Mouse (Mus musculus): Measurements from ENCODE around the gene Nrp2. TPM values are rescaled to one million over a fixed set of nuclear protein-coding genes. Genes with fewer than 3 reads are reported as not detected.

Gene Nrp2
- polyA plus RNA-seq, 1 experiment, result 2.0 TPM

DNA sequence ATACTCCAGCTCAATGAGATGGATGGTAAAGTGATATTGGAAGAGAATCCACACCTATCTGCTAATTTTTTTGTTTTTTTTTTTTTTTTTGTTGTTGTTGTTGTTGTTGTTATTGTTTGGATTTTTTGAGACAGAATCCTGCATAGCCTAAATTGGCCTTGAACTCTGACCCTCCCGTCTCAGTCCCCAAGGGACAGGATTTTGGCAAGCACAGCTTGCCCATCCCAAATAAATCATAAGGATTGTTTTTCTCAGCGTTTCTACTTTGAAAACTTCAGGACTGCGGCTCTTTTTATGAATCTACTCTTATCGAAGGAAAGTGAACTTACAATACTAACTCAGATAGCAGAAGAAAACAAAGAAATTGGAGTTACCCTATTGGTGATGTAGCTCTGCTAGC lies 31.9 kb downstream of the Nrp2 start:
- H3K36me3 ChIP-seq (ENCODE audit: control insufficient read depth, insufficient read depth, low read length), result no peaks in the 10 kb centered on the region
- no peak overlapping the region for H3K27ac ChIP-seq (ENCODE audit: control insufficient read depth, insufficient read depth, low read depth, low read length)
- no peak overlapping the region for H3K4me3 ChIP-seq (ENCODE audit: control insufficient read depth, low read depth, low read length)
- H3K27me3 ChIP-seq (ENCODE audit: control insufficient read depth, insufficient read depth, low read length), result no peaks in the 10 kb centered on the region
- TF ChIP-seq CTCF (IDR thresholded peaks at IDR 0.05; ENCODE audit: control insufficient read depth, insufficient read depth, insufficient replicate concordance, low read depth, low read length), result no peak
- TF ChIP-seq POLR2A (IDR thresholded peaks at IDR 0.05; ENCODE audit: control insufficient read depth, low read depth, low read length), result no peak
- no peaks in the 10 kb centered on the region for H3K4me1 ChIP-seq (ENCODE audit: control insufficient read depth, insufficient read depth, low read length)

DNA sequence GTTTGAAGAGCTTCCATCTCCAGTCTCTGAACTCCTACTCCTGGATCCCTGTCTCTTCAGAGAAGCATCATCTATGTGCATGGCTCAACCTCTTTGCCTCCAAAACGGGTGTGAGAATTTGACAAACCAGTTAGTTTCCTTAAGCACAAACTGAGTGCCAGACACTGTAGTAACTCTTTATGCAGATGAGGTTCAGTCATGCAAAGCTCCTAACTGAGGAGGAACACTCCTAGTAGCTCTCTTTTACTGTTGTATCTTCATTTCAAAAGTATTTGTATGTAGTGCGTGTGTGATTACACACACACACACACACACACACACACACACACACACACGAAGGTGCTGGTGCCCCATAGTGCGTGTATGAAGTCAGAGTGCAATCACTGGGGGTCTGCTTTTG lies 32.8 kb downstream of the Nrp2 start:
- no peak overlapping the region for H3K4me3 ChIP-seq (ENCODE audit: control insufficient read depth, low read depth, low read length)
- no peaks in the 10 kb centered on the region for H3K4me1 ChIP-seq (ENCODE audit: control insufficient read depth, insufficient read depth, low read length)
- no peaks in the 10 kb centered on the region for H3K36me3 ChIP-seq (ENCODE audit: control insufficient read depth, insufficient read depth, low read length)
- TF ChIP-seq CTCF (IDR thresholded peaks at IDR 0.05; ENCODE audit: control insufficient read depth, insufficient read depth, insufficient replicate concordance, low read depth, low read length), result no peak
- no peak for TF ChIP-seq POLR2A (IDR thresholded peaks at IDR 0.05; ENCODE audit: control insufficient read depth, low read depth, low read length)
- no peaks in the 10 kb centered on the region for H3K27me3 ChIP-seq (ENCODE audit: control insufficient read depth, insufficient read depth, low read length)
- H3K27ac ChIP-seq (ENCODE audit: control insufficient read depth, insufficient read depth, low read depth, low read length), result no peak overlapping the region

DNA sequence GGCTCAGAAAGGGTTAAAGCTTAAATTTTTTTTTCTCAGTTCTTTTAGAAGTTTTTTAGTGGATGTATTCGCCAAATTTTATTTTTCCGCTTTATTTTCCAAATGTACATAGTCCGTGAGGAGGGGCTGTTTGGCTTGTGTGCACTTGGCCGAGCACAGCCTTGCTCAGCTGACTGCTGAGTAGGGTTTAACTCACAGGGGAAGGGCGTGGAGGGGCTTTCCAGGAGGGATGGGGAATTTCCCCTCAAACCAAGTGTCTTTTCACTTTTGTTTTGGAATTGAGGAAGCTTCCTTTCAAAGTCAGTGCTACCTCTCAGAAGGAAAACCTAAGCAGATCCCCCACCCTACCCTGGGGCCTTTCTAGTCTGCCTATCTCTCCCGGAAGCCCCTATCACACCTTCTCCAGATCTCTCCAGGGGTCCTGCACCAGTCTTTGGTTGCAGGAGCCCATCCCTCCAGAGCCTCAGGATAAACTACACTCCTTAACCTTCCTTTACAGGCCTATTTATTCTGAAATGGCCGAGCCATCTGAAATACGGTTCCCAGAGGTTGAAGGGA lies 33.4 kb downstream of the Nrp2 start:
- TF ChIP-seq CTCF (IDR thresholded peaks at IDR 0.05; ENCODE audit: control insufficient read depth, insufficient read depth, insufficient replicate concordance, low read depth, low read length) (no peak), POLR2A (IDR thresholded peaks at IDR 0.05; ENCODE audit: control insufficient read depth, low read depth, low read length) (no peak)
- H3K27me3 ChIP-seq (ENCODE audit: control insufficient read depth, insufficient read depth, low read length), result no peaks in the 10 kb centered on the region
- no peaks in the 10 kb centered on the region for H3K36me3 ChIP-seq (ENCODE audit: control insufficient read depth, insufficient read depth, low read length)
- no peak overlapping the region for H3K4me3 ChIP-seq (ENCODE audit: control insufficient read depth, low read depth, low read length)
- H3K27ac ChIP-seq (ENCODE audit: control insufficient read depth, insufficient read depth, low read depth, low read length), result no peak overlapping the region
- no peaks in the 10 kb centered on the region for H3K4me1 ChIP-seq (ENCODE audit: control insufficient read depth, insufficient read depth, low read length)

DNA sequence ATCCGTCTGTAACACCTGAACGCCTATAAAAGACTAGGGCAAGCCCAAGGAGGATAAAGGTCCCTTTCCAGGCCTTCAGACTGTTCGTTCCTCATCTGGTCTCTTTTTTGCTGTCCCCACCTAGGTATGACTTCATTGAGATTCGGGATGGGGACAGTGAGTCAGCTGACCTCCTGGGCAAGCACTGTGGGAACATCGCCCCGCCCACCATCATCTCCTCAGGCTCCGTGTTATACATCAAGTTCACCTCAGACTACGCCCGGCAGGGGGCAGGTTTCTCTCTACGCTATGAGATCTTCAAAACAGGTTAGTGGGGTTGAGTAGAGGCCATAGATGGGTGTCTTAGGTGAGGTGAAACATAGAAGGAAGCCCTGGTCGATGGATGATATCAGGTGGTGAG lies 35.1 kb downstream of the Nrp2 start:
- no peak for TF ChIP-seq CTCF (IDR thresholded peaks at IDR 0.05; ENCODE audit: control insufficient read depth, insufficient read depth, insufficient replicate concordance, low read depth, low read length)
- TF ChIP-seq POLR2A (IDR thresholded peaks at IDR 0.05; ENCODE audit: control insufficient read depth, low read depth, low read length), result no peak
- Histone ChIP-seq H3K4me1 (ENCODE audit: control insufficient read depth, insufficient read depth, low read length) (peaks cover 2% of the 10 kb centered on the region), H3K27ac (ENCODE audit: control insufficient read depth, insufficient read depth, low read depth, low read length) (no peak overlapping the region), H3K4me3 (ENCODE audit: control insufficient read depth, low read depth, low read length) (no peak overlapping the region), H3K27me3 (ENCODE audit: control insufficient read depth, insufficient read depth, low read length) (no peaks in the 10 kb centered on the region), H3K36me3 (ENCODE audit: control insufficient read depth, insufficient read depth, low read length) (no peaks in the 10 kb centered on the region)

DNA sequence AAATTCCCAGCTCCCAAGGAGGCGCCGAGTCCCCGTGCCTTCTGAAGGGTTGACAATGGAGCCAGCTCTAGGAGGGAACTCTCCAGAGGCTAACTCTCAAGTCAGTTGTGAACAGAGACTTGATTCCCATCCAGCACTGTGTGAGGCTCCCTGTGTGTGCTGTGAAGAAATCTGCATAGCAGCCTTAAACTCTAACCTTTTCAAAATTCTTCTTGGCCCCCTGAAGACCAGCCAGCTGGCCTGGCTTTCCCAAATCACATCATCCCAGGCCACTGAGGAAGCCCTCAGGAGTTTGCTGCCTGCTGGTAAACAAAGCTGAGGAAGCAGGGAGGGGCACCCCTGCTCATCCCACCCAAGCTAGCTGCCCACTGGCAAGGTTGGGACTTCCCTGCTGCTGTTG lies 39.0 kb downstream of the Nrp2 start:
- Histone ChIP-seq H3K4me1 (ENCODE audit: control insufficient read depth, insufficient read depth, low read length) (peaks cover 5% of the 10 kb centered on the region), H3K4me3 (ENCODE audit: control insufficient read depth, low read depth, low read length) (no peak overlapping the region), H3K36me3 (ENCODE audit: control insufficient read depth, insufficient read depth, low read length) (no peaks in the 10 kb centered on the region), H3K27ac (ENCODE audit: control insufficient read depth, insufficient read depth, low read depth, low read length) (no peak overlapping the region), H3K27me3 (ENCODE audit: control insufficient read depth, insufficient read depth, low read length) (no peaks in the 10 kb centered on the region)
- TF ChIP-seq POLR2A (IDR thresholded peaks at IDR 0.05; ENCODE audit: control insufficient read depth, low read depth, low read length), result no peak
- TF ChIP-seq CTCF (IDR thresholded peaks at IDR 0.05; ENCODE audit: control insufficient read depth, insufficient read depth, insufficient replicate concordance, low read depth, low read length), result no peak

DNA sequence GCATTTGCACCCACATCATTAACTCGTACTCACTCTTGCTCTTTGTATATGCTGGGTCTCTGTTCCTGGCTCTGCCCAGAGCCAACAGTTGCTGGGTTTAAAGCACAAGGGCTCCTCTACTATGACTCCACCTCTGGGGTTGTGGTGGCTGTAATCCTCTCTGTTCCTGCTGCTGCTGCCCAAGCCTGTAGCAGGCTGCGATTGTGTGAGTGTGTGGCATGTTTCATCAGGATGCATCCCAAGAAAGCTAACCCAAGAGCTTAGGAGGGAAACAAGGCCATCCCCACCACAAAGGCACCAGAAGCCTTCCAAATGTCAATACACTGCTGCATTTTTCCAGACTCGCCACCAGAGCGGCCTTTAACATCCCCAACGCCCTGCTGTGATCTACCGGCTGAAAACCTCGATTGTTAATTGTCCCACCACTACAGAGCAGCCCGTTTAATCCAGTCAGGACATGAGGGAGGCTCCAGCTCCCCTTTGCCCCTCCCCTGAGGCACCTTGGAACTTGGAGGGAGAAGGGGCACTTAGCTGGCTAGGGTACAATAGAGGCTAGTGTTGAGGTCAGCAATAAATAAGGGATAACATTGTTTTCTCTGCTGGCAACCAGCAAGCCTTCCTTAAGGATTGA lies 40.1 kb downstream of the Nrp2 start:
- Histone ChIP-seq H3K36me3 (ENCODE audit: control insufficient read depth, insufficient read depth, low read length) (no peaks in the 10 kb centered on the region), H3K27me3 (ENCODE audit: control insufficient read depth, insufficient read depth, low read length) (no peaks in the 10 kb centered on the region), H3K4me1 (ENCODE audit: control insufficient read depth, insufficient read depth, low read length) (peaks cover 5% of the 10 kb centered on the region), H3K27ac (ENCODE audit: control insufficient read depth, insufficient read depth, low read depth, low read length) (no peak overlapping the region), H3K4me3 (ENCODE audit: control insufficient read depth, low read depth, low read length) (peak overlapping the region; percentile 25)
- TF ChIP-seq POLR2A (IDR thresholded peaks at IDR 0.05; ENCODE audit: control insufficient read depth, low read depth, low read length), result no peak
- TF ChIP-seq CTCF (IDR thresholded peaks at IDR 0.05; ENCODE audit: control insufficient read depth, insufficient read depth, insufficient replicate concordance, low read depth, low read length), result no peak

DNA sequence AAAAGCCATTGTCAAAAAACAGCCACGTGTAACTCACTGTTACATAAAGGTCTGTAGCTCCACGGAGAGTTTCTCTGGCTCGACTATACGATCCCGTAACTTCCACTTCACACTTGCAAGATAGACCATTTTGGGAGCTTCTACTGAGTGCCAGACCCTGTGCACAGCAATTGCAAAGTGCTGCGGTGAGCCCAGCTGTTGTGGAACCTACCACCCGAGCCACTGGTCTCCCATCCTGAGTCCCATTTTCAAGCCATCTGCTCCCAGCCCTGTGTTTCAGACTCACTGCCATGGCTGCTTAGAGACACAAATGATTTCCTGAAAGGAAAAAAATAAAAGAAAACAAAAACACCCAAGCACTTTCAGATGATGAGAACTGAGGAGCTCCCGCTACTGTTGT lies 42.8 kb downstream of the Nrp2 start:
- H3K27me3 ChIP-seq (ENCODE audit: control insufficient read depth, insufficient read depth, low read length), result no peaks in the 10 kb centered on the region

More for the DNA sequence above, 42.8 kb downstream of the Nrp2 start:
- H3K27ac ChIP-seq (ENCODE audit: control insufficient read depth, insufficient read depth, low read depth, low read length), result no peak overlapping the region
- no peak for TF ChIP-seq POLR2A (IDR thresholded peaks at IDR 0.05; ENCODE audit: control insufficient read depth, low read depth, low read length)
- no peaks in the 10 kb centered on the region for H3K36me3 ChIP-seq (ENCODE audit: control insufficient read depth, insufficient read depth, low read length)
- H3K4me1 ChIP-seq (ENCODE audit: control insufficient read depth, insufficient read depth, low read length), result peaks cover 5% of the 10 kb centered on the region
- H3K4me3 ChIP-seq (ENCODE audit: control insufficient read depth, low read depth, low read length), result no peak overlapping the region
